Mouse (Mus musculus) liver, embryonic 14.5 days (tissue): ENCODE measurements at regions not wholly inside any gene's neighbourhood (a gene's known extent, or its start where the extent isn't known, plus 50 kb on each side); places are given as distances from the start of the nearest gene placed in this dataset.

ENCODE experiments used
- CTCF ChIP-seq: IDR thresholded peaks from 2 replicates; pipeline ENCODE4 v1.5.1; 2016; ENCODE audit warnings: antibody characterized with exemption, low read depth, control low read depth
- EP300 ChIP-seq: IDR thresholded peaks from 2 replicates; pipeline ENCODE4 v1.6.1; 2016; ENCODE audit warnings: antibody characterized with exemption, low read depth

- TF ChIP-seq CTCF (no peak), EP300 (no peak)
These were observed 1223.0 kb upstream of the A1bg start for GRCm38 (mm10) chr15:62145643-62146285.
